23 mouse cellular contexts compared by ENCODE assay signal in genomic region chr1:180529847-180530246, GRCm38 (mm10). TPM values are rescaled to one million over a fixed set of nuclear protein-coding genes. Genes with fewer than 3 reads are reported as not detected.
"Had no signal": no experiment of that assay in that cellular context is flagged by ENCODE, and none has a peak within 500 bp of the region (broad histone marks: within the 10 kb centered on the region; RNA-seq: fewer than 3 reads in every experiment).

No protein-coding gene starts in this region.

- H3K36me3 ChIP-seq: liver, embryonic 13.5 days; liver, embryonic 15.5 days; lung, embryonic 15.5 days; midbrain, embryonic 12.5 days; neural tube, embryonic 12.5 days had no signal

- H3K27ac ChIP-seq: liver, embryonic 13.5 days; liver, embryonic 15.5 days; lung, embryonic 15.5 days; macrophage; midbrain, embryonic 12.5 days; neural tube, embryonic 12.5 days had no signal

- H3K4me3 ChIP-seq: liver, embryonic 13.5 days; liver, embryonic 15.5 days; lung, embryonic 15.5 days; megakaryocyte, embryonic 14.5 days; midbrain, embryonic 12.5 days; neural tube, embryonic 12.5 days had no signal

- H3K9ac ChIP-seq: liver, embryonic 13.5 days; liver, embryonic 15.5 days; liver, postnatal 0 days; lung, embryonic 15.5 days; midbrain, embryonic 12.5 days; neural tube, embryonic 12.5 days had no signal

- ATAC-seq: liver, postnatal 0 days; lung, postnatal 0 days; midbrain, embryonic 16.5 days had no signal

- H3K4me1 ChIP-seq: liver, embryonic 13.5 days; liver, embryonic 15.5 days; lung, embryonic 15.5 days; midbrain, embryonic 12.5 days; neural tube, embryonic 12.5 days had no signal

- DNase-seq: liver, embryonic 13.5 days; liver, postnatal 0 days; lung, adult 2 months; lung, postnatal 14 days; lung, postnatal 36 days; midbrain, embryonic 14.5 days; retina, postnatal 1 day; right cerebral cortex, postnatal 14 days; spleen, adult 18-20 months; thymus, adult 18-20 months; thymus, postnatal 14 days; thymus, postnatal 36 days had no signal

- H3K27me3 ChIP-seq: liver, embryonic 13.5 days; liver, embryonic 15.5 days; lung, embryonic 15.5 days; midbrain, embryonic 12.5 days; neural tube, embryonic 12.5 days had no signal

- H3K9me3 ChIP-seq: liver, embryonic 13.5 days; liver, embryonic 15.5 days; lung, embryonic 15.5 days had no signal

- H3K4me2 ChIP-seq: liver, embryonic 11.5 days; liver, embryonic 13.5 days; liver, embryonic 15.5 days; lung, embryonic 15.5 days; midbrain, embryonic 12.5 days; neural tube, embryonic 12.5 days had no signal

RNA-seq across cellular contexts. Expression of gene Stum, which starts 46.5 kb away (rescaled TPM):
- total RNA-seq: megakaryocyte progenitor cell, adult 5-6 weeks; monocyte, adult 5-6 weeks had no signal
